Mouse (Mus musculus) testis, adult 2 months (tissue): ENCODE results near the gene Man1c1.

Experiments used
- CTCF ChIP-seq: fragments of 200-500 bp; IDR thresholded peaks from 2 replicates; pipeline ENCODE4 v1.5.1; 2012; ENCODE audit warnings: low read depth, mild to moderate bottlenecking, inconsistent platforms, low read length, moderate library complexity; ENCODE audit not compliant: control insufficient read depth, insufficient read depth, insufficient replicate concordance
- POLR2A ChIP-seq: fragments of 200-500 bp; IDR thresholded peaks from 2 replicates; pipeline ENCODE4 v1.6.1; 2012; ENCODE audit warnings: low read depth, mild to moderate bottlenecking, inconsistent platforms, low read length, moderate library complexity; ENCODE audit not compliant: control insufficient read depth

DNA sequence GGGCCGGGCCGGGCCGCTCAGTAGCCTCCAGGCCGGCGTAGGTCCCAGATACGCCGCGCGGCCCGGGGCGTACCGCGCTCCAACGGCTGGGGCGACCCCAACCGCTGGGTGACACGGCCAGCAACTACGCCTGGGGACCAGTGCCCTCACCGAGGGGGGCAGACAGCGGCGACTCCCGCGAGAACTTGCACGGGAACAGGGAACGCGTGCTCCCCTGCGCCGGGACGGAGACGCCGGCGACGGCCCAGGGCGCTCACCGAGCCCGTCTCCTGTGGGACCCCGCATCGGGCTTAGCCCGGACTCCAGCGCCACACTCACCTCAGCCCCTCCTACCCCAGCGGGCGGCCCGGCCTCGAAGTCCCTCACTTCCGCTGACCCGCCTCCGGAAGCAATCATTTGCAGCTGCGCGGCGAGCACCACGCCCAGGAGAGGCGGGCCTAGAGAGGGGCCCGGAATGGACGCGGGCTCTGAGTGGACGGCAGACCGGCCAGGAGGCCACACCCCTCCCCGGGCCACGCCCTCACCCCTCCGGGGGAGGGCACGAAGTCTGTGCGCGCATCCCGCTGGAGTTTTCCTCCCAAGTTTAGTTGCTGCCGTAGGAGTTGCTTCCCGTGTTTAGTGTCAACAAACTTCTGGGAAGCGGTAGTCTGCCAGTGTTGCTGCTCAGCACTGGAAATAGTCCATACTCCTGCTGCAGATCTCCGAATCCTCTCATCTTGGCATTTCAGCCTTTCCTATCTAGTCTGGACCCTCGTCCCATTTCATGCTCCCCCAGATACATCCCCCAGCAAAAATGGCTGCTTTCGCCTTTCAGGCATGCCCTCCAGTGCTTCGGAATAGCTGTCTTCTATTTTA, 168.9 kb downstream of the Man1c1 start, which contains the start of gene Mtfr1l:
- TF ChIP-seq CTCF (0 out of 2 replicates have a peak, but pooled peaks have one; percentile 1), POLR2A (peak; percentile 85)
